Mouse (Mus musculus) hematopoietic stem cell, adult 5-6 weeks (primary cell): ENCODE results near the gene Casq2. TPM values are rescaled to one million over a fixed set of nuclear protein-coding genes. Genes with fewer than 3 reads are reported as not detected.

Experiments used
- ATAC-seq, 2 experiments: fragments of 125-278 bp in 1 of 2; replicated peaks in 1 of 2; 2 replicates each; pipeline ENCODE4 v1.8.0; 2016 to 2017; ENCODE audit warnings: inconsistent platforms in 2 of 2, mild to moderate bottlenecking in 2 of 2, moderate number of reproducible peaks in 2 of 2, low read depth in 1 of 2, moderate TSS enrichment in 1 of 2; ENCODE audit not compliant: low FRiP score in 2 of 2, poor library complexity in 2 of 2, severe bottlenecking in 2 of 2, insufficient read depth in 1 of 2, low TSS enrichment in 1 of 2
- total RNA-seq: library from RNA; stranded (forward); fragments of 172-1452, 232-1000 nt; gene quantifications from 2 replicates; pipeline ENCODE4 v1.2.3, GENCODE M21; 2017

The Casq2 gene
- total RNA-seq, 1 experiment from 2014 or later, result not detected

DNA sequence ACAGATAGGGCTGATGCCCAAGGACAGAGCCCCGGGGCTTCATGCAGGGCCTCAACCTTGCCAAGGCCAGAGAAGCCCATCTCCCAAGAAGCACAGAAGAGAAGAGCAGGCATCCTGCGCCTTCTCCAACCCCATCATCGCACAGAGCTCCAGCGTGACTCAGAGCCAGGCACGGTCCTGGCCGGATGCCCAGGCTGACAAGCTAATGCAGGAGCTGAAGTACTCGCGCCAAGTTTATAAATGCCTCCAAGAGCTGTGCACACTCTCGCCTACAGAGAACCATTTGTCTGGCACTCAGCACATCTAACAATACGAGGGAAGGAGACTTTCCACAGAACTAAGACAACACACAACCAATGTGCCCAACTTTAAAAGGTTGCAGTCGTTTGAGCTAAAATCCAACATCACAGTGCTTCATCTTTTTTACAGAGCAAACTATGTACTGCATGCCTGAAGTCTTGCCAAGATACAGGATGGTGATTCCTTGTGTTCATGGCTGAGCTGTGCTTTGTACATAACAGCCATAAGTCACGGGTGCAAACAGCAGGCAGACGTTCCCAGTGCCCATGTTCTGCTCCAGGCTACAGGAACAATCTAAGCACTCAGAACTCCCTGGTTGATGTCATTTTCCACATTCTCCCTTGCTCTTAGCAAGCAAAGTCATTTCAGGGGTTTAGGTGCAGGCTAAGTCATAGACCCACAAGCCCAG is 83.1 kb downstream of the Casq2 start:
- no peak; a peak in 1 of 4 replicates for ATAC-seq

DNA sequence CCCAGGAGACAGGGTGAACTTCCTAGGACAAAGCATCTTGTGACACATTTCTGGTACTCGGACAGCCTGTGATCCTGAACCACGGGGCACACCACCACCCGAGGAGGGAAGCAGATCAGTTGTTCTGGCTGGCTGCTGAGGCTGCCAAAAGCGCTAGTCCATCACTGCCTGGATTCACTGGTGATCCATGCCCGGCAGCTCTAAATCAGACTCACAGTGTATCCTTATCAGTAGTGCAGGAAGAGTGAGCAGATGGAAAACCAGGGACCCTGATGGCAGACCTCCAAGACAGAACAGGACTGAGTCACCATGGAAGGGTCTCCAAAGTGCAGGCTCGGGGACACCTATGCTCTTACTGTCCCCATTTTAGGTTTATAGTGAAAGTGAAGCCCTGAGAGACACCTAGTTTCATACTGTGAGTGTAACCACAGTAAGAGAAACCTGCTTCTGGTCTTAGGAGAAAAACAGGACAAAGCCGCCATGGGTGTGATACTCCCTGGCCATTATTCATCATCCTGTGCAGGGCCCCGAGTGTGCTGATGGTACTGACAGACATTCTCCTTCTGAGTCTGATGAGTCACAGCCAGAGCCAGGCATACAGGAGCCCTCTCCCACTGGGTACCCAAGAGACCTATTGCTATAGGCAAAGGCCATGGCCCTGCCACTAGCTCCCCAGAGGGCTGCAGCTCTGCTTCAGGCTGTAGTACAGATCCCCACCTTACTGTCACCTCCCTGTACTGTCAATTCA is 88.1 kb downstream of the Casq2 start:
- ATAC-seq, result no peak

DNA sequence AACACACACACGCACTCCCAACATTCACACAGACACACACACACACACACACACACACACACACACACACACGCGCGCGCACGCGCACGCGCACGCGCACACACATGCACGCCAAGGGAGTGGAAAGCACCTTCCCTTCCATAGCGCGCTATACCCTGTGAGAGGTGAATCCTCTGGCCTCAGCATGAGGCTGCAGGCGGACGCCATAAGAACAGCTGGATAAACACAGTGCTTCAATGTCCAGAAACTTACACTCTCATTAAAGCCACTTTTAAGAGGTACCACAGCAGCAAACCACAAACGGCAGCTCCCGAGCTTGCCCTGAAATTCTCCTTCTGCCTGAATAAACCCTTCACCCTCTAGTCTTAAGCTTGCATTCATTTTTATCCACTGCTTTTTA is 89.5 kb downstream of the Casq2 start:
- no peak for ATAC-seq

DNA sequence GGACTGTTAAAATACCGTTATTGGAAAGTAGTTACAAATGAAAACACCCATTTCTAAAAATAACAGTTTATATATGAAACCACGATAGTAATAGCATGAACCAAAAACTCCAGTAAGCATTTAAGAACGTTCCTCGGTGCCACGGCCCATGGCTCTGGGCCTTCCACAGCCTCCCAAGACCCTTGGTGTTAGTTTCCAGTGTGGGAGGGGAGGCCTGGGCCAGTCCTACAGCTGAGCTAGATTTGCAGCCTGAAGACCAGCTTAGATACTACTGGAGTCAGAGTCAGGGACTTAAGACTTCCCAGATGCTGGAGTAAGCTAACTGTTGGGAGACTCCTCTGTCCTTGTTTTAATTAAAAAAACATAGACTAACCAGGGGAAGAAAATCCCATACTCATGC is 89.9 kb downstream of the Casq2 start:
- no peak for ATAC-seq

DNA sequence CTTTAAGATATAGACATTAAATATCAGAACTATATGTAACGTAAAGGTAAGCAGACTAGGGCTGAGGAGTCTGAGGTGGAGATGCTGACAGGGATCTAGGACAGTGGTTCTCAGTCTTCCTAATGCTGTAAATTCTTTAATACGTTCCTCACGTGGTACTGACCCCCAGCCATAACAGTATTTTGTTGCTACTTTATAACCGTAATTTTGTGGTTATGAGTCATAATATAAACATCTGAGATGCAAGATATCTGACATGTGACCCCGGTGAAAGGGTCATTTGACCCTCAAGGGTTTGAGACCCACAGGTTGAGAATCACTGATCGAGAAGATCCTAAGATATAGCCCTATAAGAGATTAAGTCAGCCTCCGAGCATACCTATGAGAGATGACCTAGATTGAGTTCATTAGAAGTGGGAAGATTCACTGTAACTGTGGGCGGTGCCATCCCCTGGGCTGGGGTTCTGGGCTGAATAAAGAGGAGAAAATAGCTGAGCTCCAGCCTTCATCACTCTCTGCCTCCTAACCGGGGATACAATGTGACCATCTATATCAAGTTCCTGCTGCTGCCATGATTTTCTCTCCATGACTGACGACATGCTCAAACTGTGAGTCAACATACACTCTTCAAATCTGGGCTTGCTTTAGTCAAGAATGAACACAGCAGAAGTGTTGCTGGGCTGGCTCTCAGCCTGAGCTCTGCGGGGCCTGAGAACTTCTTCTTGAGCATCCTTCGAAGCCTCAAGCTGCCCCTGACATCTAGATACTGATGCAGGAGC is 91.8 kb downstream of the Casq2 start:
- no peak for ATAC-seq

DNA sequence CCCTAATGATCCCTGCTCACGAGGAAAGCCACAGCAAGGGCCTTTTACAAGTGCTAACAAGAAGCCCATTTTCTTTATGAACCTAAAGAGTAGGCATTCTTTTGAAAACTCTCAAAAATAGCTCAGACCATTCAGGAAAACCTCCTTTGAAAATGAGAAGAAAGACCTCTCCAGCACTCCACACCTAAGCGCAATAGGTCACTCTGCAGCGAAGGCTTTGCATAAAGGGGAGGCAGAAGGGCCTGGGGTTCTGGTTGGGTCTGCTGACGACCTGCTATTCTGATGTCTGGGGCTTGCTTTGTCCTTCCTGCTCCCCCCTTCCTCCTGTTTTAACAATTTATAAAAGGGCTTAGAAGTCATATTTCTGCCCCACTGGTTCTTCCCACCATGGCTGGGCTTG is 93.7 kb downstream of the Casq2 start:
- no peak for ATAC-seq

DNA sequence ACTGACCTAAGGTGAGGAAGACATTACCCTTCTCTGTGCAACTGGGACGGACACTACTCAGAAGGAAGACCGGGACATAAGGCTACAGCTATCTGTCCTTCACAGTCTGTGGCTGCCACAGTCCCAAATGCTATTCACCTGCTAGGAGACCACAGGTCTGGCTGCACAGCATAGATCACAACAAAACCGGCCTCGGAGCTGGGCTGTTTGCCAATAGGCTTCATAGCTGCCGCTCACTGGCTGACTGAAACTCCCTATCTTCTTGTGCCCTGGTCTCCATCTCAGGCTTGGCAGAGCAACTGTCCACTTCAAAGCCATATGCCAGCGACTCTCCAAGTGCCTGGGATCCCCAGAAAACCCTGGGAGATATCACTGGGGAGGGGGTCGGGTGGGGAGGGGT is 94.5 kb downstream of the Casq2 start:
- ATAC-seq, result no peak

DNA sequence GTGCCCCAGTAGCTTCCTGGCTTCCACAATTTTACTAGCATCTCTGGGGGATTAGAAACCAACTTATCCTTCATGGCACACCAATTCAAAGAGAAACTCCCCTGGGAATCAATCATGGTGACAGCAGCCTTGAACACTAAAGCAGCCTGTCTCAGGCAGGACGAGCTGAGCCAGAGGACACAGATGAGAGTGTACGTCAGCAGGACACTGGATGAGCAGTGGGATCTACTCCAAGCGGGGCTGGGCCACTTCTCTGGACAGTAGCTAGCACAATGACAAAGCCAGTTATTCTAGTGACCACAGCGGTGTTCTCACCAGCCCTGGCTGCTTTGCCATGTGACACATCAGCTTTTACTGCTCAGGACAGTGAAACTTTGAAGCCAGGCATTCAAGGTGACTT is 95.0 kb downstream of the Casq2 start:
- no peak for ATAC-seq

DNA sequence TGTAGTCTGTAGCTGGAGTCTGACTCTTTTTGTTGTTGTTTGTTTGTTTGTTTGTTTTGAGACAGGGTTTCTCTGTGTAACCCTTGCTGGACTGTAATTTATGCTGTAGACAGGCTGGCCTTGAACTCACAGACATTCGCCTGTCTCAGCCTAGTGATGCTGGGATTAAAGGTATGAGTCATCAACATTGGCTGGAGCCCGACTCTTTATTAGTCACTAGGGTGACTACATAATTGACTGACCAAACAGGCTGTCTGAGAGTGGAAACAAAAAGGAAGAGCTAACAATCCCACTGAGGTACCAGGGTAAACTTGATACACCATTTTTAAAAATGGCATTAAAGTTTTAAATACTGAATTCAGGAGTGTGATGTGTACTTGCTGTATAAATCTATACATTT is 96.4 kb downstream of the Casq2 start:
- no peak for ATAC-seq

DNA sequence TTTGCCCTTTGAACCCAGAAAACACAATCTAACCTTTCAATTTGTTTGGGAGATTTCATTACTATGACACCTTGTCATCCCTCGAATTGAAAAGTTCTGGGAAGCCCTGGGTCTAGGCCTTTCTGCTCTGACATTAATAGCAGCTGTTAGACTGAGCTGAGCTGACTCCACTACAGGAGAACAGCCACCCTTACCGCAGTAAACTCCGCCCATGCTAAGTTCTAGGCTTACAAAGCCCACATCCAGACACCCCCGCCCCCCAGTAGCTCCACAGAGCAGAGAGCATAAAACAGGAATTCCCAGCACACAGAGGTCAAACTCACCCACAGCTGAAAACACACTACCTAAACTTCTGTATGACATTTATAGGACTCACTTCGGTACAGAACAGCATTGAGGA is 98.5 kb downstream of the Casq2 start:
- ATAC-seq, result no peak

DNA sequence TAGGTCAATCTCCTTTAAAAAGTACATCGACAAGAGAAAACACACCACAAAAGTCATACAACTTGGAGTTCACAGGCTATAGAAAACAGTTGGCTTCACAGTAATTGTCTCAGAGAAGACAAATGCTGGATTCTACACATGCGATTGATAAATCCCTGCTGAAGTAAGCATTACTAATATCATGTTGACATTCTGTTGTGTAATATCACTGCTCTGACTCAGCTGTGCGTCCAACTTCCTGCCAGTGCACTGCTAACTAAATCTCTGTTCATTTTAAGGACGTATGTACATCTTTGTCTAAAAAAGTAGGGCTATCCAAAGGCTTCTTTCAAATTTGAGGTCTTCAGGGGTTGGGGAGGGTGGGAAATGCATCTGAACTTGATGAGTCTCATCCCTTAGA is 101.2 kb downstream of the Casq2 start:
- ATAC-seq, result no peak

DNA sequence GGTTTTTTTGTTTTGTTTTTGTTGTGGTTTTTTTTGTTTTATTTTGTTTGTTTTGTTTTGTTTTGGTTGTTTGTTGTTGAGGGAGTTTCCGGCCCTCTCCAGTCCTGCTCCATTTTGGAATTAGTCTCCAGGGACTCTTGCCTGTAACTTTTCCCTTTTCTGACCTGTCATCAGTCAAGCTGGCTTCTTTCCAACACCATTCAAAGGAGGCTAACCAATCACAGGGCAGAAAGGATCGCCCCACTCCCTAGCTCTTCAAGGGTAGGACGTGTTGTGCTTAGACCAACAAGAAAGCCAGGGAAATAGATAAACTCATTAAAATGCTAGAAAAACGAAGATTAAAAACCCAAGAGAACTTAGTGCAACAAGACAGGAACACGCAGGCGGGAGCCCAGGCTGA is 102.8 kb downstream of the Casq2 start:
- no peak for ATAC-seq

DNA sequence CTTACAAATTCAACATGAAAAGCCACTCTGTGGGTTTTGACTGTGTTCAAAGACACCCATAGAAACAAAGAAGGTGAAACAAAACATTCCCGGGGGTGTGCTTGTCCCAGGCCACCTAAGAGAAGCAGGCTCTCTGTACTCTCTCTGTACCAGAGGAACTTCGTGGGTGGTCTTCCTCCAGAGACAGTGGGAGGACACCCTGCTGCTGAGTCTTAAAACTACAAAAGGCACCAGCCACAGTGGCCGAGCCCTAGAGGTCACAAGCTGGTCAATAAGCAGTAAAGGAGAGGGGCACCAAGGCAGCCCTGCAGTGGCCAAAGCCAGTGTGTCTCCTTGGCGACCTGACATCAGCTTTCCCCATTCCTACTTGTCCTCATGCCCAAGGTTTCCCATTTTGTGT is 103.8 kb downstream of the Casq2 start:
- ATAC-seq, result no peak

DNA sequence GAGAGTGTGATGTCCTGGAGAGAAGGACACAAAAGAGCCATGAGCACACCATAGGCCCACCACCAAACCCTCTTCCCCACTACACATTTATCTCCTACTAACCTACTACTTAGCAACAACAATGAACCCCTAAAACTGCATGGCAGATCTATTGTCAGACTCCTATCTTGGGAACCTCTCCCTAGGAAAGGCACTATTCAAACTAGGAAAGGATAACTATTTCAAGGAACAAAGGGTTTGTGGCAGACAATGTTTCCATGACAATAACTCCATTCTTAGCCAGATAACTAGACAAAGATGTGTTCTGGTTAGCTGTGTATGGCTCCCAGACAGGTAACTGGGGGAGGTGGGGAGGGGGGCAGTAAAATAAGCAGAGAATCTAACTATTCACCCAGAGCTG is 104.4 kb downstream of the Casq2 start:
- no peak for ATAC-seq

DNA sequence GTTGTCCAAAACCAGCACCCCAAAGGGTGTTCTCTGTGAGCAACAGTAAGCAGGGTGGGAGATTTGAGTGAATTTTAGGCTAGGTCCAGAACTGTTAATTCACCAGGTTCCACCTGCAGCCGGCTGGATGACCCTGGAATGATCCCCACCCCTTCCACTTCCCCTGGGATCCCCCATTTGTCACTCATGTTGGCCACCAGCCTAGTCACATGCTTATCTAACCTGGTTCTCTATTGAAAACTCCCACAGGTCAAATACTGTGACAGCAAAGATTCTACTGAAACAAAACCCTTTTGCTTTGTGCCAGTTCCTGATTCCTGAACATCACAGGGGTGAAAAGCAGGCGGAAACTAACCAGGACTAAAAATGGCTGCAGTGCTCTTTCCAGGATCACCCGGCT is 105.4 kb downstream of the Casq2 start:
- ATAC-seq, result no peak

DNA sequence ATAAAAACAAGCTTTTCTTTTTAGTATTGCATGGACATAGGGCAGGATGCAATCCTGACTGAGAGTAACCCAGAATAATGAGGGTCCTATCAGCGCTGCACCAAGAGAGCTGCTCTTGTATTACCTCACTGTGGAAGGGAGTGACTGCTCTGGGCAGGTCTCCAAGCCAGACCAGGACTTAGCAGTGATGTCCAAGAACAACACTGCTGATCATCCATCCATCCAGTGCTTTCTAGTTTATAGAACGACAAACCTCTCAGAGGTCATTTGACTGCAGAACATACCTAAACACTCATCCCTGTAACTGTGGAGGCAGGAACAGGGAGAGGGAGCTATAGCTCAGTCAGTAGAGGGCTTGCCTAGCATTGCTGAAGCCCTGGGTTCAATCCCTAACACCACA is 106.4 kb downstream of the Casq2 start:
- ATAC-seq, result no peak

DNA sequence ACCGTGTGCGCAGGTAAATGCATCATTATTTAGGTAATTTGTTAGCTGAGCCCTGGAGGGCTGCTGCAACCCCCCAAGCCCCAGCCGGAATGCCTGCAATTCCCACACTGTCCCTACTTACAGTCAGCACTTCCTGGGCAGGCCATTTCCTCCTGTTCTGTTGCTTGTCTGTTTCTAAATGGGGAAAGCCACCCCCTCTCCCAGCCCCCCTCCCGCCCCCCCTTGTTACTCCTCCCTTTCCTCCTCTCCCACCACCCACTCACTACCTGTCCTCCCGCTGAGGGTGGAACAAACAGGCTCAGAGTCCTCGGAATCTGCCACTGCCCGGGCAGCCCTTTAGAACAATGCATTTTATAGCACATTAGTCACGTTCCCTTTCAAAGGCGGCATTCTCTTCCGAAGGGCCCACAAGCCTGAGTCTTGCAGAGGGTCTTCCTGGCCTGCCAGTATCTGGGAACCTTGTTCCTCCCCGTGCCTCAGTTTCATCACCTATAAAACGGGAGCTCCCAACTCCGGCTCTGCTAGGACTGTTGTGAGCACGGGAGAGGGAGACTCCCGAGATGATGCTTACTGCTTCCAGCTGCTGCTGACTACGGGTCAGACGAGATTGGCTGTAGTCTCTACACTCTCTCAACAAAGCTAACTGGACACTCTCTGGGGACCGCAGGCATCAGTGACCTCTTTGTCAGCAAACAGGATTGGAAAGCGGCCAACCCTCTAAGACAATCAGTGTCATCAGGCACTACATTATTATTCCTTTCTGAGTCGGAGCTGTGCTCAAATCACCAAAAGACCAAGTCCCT is 107.5 kb downstream of the Casq2 start:
- ATAC-seq, result no peak
